Mouse (Mus musculus): Measurements from ENCODE around the gene Neu3. TPM values are rescaled to one million over a fixed set of nuclear protein-coding genes. Genes with fewer than 3 reads are reported as not detected.

The Neu3 gene
- polyA plus RNA-seq (2016; fragmentation: Nextera tagmentation; extraction: Ambion mirVana): 2.3 and 2.5 TPM in 2 replicates

DNA sequence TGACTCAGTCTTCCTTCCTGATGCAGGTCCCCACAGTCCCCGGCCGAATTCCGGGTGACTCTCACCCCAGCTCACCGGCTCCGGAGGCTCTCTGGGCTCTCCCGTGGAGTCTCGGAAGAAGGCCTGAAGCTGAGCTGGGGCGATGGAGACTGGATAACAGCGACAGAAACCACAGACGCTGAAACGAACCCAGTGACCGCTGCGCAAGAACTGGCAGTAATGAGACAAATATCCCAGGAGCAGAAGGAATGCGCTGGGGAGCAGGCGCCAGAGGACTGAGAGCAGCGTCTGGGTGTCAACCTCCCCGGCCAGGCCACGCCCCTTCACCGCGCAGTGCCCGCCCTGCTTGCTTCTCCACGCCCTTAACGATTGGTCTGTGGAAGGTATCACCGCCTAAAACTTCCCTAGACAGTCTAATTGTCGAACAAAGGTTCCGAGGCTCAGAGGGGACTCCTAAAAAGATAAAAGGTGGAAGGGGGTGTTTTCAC lies at the start of gene Neu3:
Neu3 (minus strand) TSS at position 335 of the 488 bp plus-strand sequence.
- no peaks in the 10 kb centered on the region for H3K27me3 ChIP-seq
- H3K4me3 ChIP-seq: peak within 1 kb of the TSS; percentile 45
- H3K27ac ChIP-seq: peak within 1 kb of the TSS; percentile 57; the same call in 1 of the 2 replicates
- H3K36me3 ChIP-seq: no peaks in the 10 kb centered on the region
- H3K9me3 ChIP-seq (replicated peaks): no peaks in the 10 kb centered on the region
- ATAC-seq (ENCODE audit: low FRiP score): peak; percentile 93
- H3K4me2 ChIP-seq (replicated peaks): peak within 1 kb of the TSS; percentile 67
- WGBS: under 1% methylated on average over 26 of the region's 26 CpGs
- peaks cover 9% of the 10 kb centered on the region; the same call in 1 of the 2 replicates for H3K4me1 ChIP-seq
- H3K9ac ChIP-seq: peak within 1 kb of the TSS; percentile 64

DNA sequence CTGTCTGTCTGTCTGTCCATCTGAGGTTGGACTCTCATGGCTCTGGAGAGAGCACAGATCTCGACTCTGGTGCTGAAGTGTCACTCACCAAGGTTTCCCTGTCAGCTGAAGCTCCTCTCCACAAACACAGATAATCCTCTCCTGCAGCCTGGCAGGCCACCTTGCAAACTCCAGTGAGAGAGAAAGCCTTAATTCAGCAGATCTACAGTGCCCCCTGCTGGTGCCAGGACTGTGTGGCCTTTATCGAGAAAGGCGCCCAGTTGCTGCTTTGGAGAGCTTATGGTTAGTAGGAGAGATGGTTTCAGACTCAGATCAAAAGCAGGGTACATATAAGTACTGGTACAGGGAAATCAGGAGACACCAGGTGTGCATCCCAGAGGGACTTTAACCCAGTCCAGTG lies 48.1 kb upstream of the Neu3 start:
- no peak for ATAC-seq (ENCODE audit: low FRiP score)
- Histone ChIP-seq H3K27me3 (no peaks in the 10 kb centered on the region; the same call in 1 of the 2 replicates), H3K27ac (no peak overlapping the region), H3K9ac (no peak overlapping the region), H3K4me2 (replicated peaks) (no peak overlapping the region), H3K4me1 (no peaks in the 10 kb centered on the region), H3K36me3 (no peaks in the 10 kb centered on the region), H3K4me3 (no peak overlapping the region), H3K9me3 (replicated peaks) (no peaks in the 10 kb centered on the region)
- WGBS: 0% methylated on average over 3 of the region's 3 CpGs

DNA sequence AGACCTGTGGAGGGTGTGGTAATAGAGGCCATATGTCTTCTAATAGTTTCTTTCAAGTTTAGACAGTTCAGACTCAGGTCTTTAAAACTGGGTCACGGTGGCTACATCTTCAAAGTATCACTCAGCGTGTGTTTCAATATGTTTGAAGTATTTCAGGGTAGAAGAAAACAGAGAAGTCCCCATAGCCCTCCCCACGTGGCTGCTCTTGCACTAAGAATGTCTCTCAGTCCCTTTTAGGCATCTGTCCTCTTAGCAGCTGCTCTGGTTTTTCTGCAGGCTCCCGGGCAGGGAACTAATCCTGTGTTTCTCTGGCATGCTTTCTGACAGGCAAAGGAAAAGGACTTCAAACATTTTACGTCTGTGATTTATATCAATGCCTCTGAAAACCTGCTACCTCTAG lies 47.7 kb upstream of the Neu3 start:
- Histone ChIP-seq H3K9ac (no peak overlapping the region), H3K4me2 (replicated peaks) (no peak overlapping the region), H3K27me3 (no peaks in the 10 kb centered on the region; the same call in 1 of the 2 replicates), H3K4me3 (no peak overlapping the region), H3K4me1 (no peaks in the 10 kb centered on the region), H3K27ac (no peak overlapping the region), H3K36me3 (no peaks in the 10 kb centered on the region), H3K9me3 (replicated peaks) (no peaks in the 10 kb centered on the region)
- no peak for ATAC-seq (ENCODE audit: low FRiP score)
- 50% methylated on average over 5 of the region's 5 CpGs for WGBS

DNA sequence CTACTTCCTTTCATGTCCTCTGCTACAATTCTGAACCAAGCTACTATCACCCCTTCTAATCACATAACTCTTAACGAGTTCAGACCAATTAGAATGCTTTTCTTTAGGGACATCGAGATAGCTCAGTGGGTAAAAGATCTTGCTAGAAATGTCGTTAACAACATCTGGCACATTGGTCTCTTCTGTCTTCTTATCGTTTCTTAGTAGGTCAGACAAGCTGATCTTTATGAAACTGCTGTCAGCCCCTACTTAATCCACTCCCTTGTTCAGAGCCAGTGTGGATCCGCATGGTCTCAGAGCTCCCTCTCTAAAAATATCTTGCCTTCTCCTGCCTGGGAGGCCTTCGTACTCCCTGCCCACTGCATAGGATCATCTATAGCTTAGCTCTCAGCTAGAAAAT lies 45.7 kb upstream of the Neu3 start:
- ATAC-seq (ENCODE audit: low FRiP score): no peak
- 79% methylated on average over 6 of the region's 6 CpGs for WGBS
- Histone ChIP-seq H3K4me2 (replicated peaks) (no peak overlapping the region), H3K9ac (no peak overlapping the region), H3K4me1 (no peaks in the 10 kb centered on the region), H3K4me3 (no peak overlapping the region), H3K36me3 (no peaks in the 10 kb centered on the region), H3K9me3 (replicated peaks) (no peaks in the 10 kb centered on the region), H3K27me3 (no peaks in the 10 kb centered on the region; the same call in 1 of the 2 replicates), H3K27ac (no peak overlapping the region)

DNA sequence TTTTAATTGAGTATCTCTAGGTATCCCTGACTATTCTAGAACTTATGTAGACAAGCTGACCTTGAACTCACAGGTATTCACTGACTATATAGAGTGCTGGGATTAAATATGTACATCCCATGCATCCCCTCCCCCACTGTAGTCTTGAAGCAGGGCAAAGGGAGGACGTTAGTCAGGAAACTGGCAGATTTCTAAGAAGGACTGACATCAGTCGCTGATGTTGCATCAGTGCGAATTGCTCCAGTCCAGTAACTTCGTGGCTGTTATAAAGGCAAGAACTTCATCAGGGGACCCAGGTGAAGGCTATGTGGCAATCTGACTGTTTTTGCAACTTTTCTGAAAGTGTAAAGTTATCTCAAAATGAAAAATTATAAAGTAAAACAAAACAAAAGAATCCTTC lies 41.1 kb upstream of the Neu3 start:
- Histone ChIP-seq H3K4me1 (peaks cover 7% of the 10 kb centered on the region), H3K9me3 (replicated peaks) (no peaks in the 10 kb centered on the region), H3K36me3 (no peaks in the 10 kb centered on the region), H3K9ac (no peak overlapping the region), H3K27me3 (no peaks in the 10 kb centered on the region), H3K4me3 (no peak overlapping the region), H3K4me2 (replicated peaks) (no peak overlapping the region), H3K27ac (no peak overlapping the region)
- 74% methylated on average over 4 of the region's 4 CpGs for WGBS
- no peak for ATAC-seq (ENCODE audit: low FRiP score)

- ATAC-seq (ENCODE audit: low FRiP score): no peak
- WGBS: 48% methylated on average over 3 of the region's 3 CpGs
- Histone ChIP-seq H3K4me1 (peaks cover 12% of the 10 kb centered on the region), H3K9ac (no peak overlapping the region), H3K4me2 (replicated peaks) (no peak overlapping the region), H3K27me3 (no peaks in the 10 kb centered on the region), H3K9me3 (replicated peaks) (no peaks in the 10 kb centered on the region), H3K27ac (no peak overlapping the region), H3K36me3 (no peaks in the 10 kb centered on the region), H3K4me3 (no peak overlapping the region)
Measured at GRCm38 (mm10) chr7:99865219-99865618, 37.0 kb upstream of the Neu3 start.

DNA sequence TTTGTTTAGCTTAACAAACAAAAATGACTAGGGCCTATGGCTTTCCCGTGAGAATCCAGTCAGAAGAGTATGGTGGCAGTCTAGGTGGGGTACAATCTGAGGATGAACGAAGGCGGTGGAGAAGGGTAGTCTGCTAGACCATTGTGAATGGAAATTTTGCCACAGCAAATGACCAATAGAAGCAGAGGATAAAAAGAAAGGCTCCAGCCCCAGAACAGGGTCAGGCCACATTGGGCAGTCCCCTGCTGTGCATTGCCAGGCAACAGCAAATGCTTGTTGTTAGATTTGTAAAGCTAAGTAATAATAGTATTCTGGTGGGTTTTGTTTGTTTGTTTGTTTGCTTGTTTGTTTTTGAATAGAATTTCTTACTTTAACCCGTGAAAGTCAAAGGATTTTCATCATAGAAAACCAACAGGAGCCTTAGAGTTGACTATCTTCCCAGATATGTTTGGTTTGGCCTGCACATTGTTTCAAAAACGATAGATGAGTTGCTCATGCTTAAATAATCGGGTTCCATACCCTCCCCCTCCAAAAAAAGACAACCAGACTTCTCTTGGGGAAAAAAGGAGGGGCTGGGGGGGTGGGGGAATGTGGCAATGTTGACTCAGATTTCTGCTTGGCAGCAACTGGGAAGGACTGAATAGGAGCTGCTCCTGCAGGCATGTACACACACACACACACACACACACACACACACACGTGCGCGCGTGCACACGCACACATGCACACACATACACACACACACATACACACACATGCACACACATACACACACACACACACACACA lies 36.2 kb upstream of the Neu3 start:
- no peak overlapping the region for H3K4me3 ChIP-seq
- no peaks in the 10 kb centered on the region for H3K9me3 ChIP-seq (replicated peaks)
- peaks cover 12% of the 10 kb centered on the region for H3K4me1 ChIP-seq
- H3K27ac ChIP-seq: 0 out of 2 replicates have a peak overlapping the region, but pooled peaks have one; percentile 7
- H3K4me2 ChIP-seq (replicated peaks): no peak overlapping the region
- no peak overlapping the region for H3K9ac ChIP-seq
- H3K27me3 ChIP-seq: no peaks in the 10 kb centered on the region
- no peak for ATAC-seq (ENCODE audit: low FRiP score)
- 32% methylated on average over 10 of the region's 11 CpGs for WGBS
- H3K36me3 ChIP-seq: no peaks in the 10 kb centered on the region

DNA sequence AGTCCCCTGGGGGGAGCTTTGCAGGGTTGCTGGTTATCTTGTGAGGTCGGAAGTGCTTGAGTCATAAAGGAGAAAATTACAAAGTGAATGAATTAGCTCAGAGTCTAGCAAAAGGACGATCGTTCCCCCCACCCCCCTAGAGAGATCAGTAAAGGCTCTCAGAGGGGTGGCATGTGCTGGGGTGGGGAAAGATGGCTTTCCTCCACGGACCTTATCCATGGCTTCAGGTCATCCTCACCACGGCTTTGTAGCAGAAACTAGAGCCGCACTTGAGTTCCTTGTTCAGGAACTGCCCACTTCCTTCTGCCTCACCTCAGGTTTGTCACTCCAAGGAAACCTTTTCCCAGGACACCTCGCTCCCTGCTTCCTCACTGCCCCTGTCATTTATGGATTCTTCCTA lies 35.1 kb upstream of the Neu3 start, which contains the start of gene Spcs2:
Spcs2 (minus strand) TSS at position 101 of the 400 bp plus-strand sequence.
- Histone ChIP-seq H3K9ac (no peak within 1 kb of the TSS), H3K4me3 (no peak within 1 kb of the TSS), H3K4me1 (peaks cover 12% of the 10 kb centered on the region), H3K36me3 (no peaks in the 10 kb centered on the region), H3K4me2 (replicated peaks) (no peak within 1 kb of the TSS), H3K27ac (no peak within 1 kb of the TSS), H3K9me3 (replicated peaks) (no peaks in the 10 kb centered on the region), H3K27me3 (no peaks in the 10 kb centered on the region)
- 50% methylated on average over 7 of the region's 7 CpGs for WGBS
- ATAC-seq (ENCODE audit: low FRiP score): no peak

GRCm38 (mm10) chr7:99858813-99859585 lies 30.8 kb upstream of the Neu3 start, which contains the start of gene Xrra1:
Gene Xrra1 (plus strand): TSS chr7:99859116.
- Histone ChIP-seq H3K27ac (peak within 1 kb of the TSS; percentile 80), H3K4me1 (peaks cover 17% of the 10 kb centered on the region), H3K9ac (peak within 1 kb of the TSS; percentile 91), H3K27me3 (no peaks in the 10 kb centered on the region), H3K4me2 (replicated peaks) (peak within 1 kb of the TSS; percentile 80), H3K4me3 (peak within 1 kb of the TSS; percentile 85), H3K36me3 (peaks cover 21% of the 10 kb centered on the region), H3K9me3 (replicated peaks) (no peaks in the 10 kb centered on the region)
- peak; percentile 98 for ATAC-seq (ENCODE audit: low FRiP score)
- WGBS: under 1% methylated on average over 42 of the region's 42 CpGs

- peak overlapping the region; percentile 80 for H3K27ac ChIP-seq
- no peaks in the 10 kb centered on the region for H3K9me3 ChIP-seq (replicated peaks)
- H3K36me3 ChIP-seq: peaks cover 24% of the 10 kb centered on the region
- no peaks in the 10 kb centered on the region for H3K27me3 ChIP-seq
- under 1% methylated on average over 19 of the region's 19 CpGs for WGBS
- peak overlapping the region; percentile 91 for H3K9ac ChIP-seq
- peak overlapping the region; percentile 80 for H3K4me2 ChIP-seq (replicated peaks)
- peaks cover 17% of the 10 kb centered on the region for H3K4me1 ChIP-seq
- peak overlapping the region; percentile 85 for H3K4me3 ChIP-seq
- ATAC-seq (ENCODE audit: low FRiP score): peak; percentile 67
Measured at GRCm38 (mm10) chr7:99858175-99858812, 30.1 kb upstream of the Neu3 start.

DNA sequence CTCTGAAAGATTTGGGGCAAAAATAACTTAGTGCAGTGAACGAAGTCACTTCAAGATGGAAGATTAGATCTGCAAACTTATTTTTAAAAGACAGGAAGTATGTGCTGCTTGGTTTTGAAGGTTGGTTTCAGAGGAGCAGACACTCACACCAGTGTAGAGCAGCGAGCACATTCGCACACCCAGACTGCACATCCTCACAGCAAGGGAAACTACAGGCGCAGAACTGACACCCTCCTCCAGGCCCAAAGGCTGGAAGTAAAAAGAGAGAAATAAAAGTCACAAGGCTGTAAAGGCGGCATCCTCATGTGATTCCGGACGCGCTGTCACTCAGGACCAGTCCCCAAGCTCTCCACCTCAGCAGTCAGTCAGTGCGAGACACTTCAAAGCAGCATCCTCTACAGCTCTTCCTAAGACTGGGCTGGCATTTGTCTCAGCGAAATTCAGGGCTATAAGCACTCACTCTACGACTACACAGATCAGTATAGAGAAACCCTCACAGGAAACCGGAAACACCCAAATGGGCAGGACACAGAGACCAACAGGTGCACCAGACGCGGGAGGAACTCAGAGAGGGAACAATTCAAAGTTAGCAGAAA lies 28.1 kb upstream of the Neu3 start:
- Histone ChIP-seq H3K27me3 (no peaks in the 10 kb centered on the region), H3K9ac (no peak overlapping the region), H3K4me3 (no peak overlapping the region), H3K4me2 (replicated peaks) (no peak overlapping the region), H3K36me3 (peaks cover 30% of the 10 kb centered on the region), H3K9me3 (replicated peaks) (no peaks in the 10 kb centered on the region), H3K27ac (no peak overlapping the region), H3K4me1 (peaks cover 19% of the 10 kb centered on the region)
- 94% methylated on average over 14 of the region's 14 CpGs for WGBS
- no peak for ATAC-seq (ENCODE audit: low FRiP score)

Data from hindbrain, embryonic 12.5 days (tissue).